Mouse (Mus musculus) cortical plate, adult 2 months (tissue): ENCODE measurements at regions not wholly inside any gene's neighbourhood (a gene's known extent, or its start where the extent isn't known, plus 50 kb on each side); places are given as distances from the start of the nearest gene placed in this dataset.

Experiments used
- H3K27ac ChIP-seq: fragments of 200-500 bp; 2 replicates; pipeline ENCODE4 v1.5.1; 2012; ENCODE audit warnings: low read length, control low read depth, inconsistent platforms; ENCODE audit not compliant: insufficient read depth
- H3K4me1 ChIP-seq: fragments of 200-500 bp; 2 replicates; pipeline ENCODE4 v1.6.1; 2011; ENCODE audit warnings: low read length; ENCODE audit not compliant: control insufficient read depth, insufficient read depth
- H3K4me3 ChIP-seq: fragments of 200-500 bp; 2 replicates; pipeline ENCODE4 v1.5.1; 2011; ENCODE audit warnings: mild to moderate bottlenecking, low read length, control low read depth; ENCODE audit not compliant: insufficient read depth
- CTCF ChIP-seq: fragments of 200-500 bp; IDR thresholded peaks from 2 replicates; pipeline ENCODE4 v1.5.1; 2011; ENCODE audit warnings: mild to moderate bottlenecking, control low read depth, low read length; ENCODE audit not compliant: insufficient read depth; ENCODE audit errors: extremely low read depth
- POLR2A ChIP-seq: fragments of 200-500 bp; IDR thresholded peaks from 2 replicates; pipeline ENCODE4 v1.6.1; 2011; ENCODE audit warnings: mild to moderate bottlenecking, low read length, control low read depth; ENCODE audit not compliant: insufficient read depth; ENCODE audit errors: extremely low read depth

- H3K27ac ChIP-seq = no peak overlapping the region
- no peak overlapping the region for H3K4me3 ChIP-seq
Observed at GRCm38 (mm10) chr12:105898580-105899293, 111.3 kb upstream of the Vrk1 start.

GRCm38 (mm10) chr12:105899294-105899909, 110.6 kb upstream of the Vrk1 start:
- H3K27ac ChIP-seq = no peak overlapping the region
- H3K4me1 ChIP-seq = no peaks in the 10 kb centered on the region
- TF ChIP-seq CTCF (no peak), POLR2A (no peak)
- no peak overlapping the region for H3K4me3 ChIP-seq

More at GRCm38 (mm10) chr12:105898580-105899293, 111.3 kb upstream of the Vrk1 start:
- no peak for TF ChIP-seq CTCF
- no peak for TF ChIP-seq POLR2A
- H3K4me1 ChIP-seq = no peaks in the 10 kb centered on the region

GRCm38 (mm10) chr12:105900479-105900878, 109.5 kb upstream of the Vrk1 start:
- Histone ChIP-seq H3K27ac (no peak overlapping the region), H3K4me3 (no peak overlapping the region), H3K4me1 (no peaks in the 10 kb centered on the region)
- TF ChIP-seq POLR2A = no peak
- TF ChIP-seq CTCF = no peak

GRCm38 (mm10) chr12:105903072-105903471, 107.0 kb upstream of the Vrk1 start:
- H3K27ac ChIP-seq = no peak overlapping the region
- H3K4me3 ChIP-seq = no peak overlapping the region
- H3K4me1 ChIP-seq = no peaks in the 10 kb centered on the region
- no peak for TF ChIP-seq CTCF
- TF ChIP-seq POLR2A = no peak

GRCm38 (mm10) chr12:105906584-105906983, 103.4 kb upstream of the Vrk1 start:
- TF ChIP-seq CTCF (no peak), POLR2A (no peak)
- Histone ChIP-seq H3K4me1 (no peaks in the 10 kb centered on the region; the same call in 1 of the 2 replicates), H3K27ac (no peak overlapping the region), H3K4me3 (no peak overlapping the region)

DNA sequence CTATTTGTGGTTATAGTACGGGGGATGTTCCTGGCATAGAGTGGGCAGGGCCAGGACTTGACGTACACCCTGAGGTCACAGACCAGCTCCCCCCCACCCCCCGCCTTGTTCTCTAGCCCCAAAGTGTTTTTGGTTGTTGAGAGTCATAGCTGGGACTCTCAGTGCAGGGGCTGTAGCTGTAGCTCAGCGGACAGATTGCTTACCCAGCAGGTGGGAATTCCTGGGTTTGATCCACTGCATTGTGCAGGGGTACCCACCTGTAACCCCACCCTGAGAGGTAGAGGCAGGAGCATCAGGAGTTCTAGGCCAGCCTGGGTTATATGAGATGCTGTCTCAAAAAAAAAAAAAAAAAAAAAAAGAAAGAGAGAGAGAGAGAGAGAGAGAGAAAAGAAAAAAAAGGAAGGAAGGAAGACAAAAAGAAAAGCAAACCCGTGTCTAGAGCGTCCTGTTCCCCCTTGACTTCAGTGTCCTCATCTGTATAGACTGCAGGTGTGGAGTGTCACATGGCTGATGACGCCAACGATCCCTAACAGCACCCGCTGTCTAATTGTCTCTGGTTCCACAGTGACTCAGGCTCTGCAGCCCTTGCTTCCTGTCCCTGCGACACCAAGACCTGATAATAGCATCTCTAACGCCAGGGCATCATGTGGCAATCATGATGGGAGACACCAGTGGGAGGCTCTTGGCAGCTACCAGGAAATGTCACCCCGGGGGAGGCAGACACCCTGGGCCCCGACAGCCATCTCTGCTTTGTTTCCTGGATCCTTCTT, 102.0 kb upstream of the Vrk1 start:
- no peak overlapping the region for H3K27ac ChIP-seq
- H3K4me1 ChIP-seq = no peaks in the 10 kb centered on the region; the same call in 1 of the 2 replicates
- TF ChIP-seq POLR2A (no peak), CTCF (no peak)
- no peak overlapping the region for H3K4me3 ChIP-seq

DNA sequence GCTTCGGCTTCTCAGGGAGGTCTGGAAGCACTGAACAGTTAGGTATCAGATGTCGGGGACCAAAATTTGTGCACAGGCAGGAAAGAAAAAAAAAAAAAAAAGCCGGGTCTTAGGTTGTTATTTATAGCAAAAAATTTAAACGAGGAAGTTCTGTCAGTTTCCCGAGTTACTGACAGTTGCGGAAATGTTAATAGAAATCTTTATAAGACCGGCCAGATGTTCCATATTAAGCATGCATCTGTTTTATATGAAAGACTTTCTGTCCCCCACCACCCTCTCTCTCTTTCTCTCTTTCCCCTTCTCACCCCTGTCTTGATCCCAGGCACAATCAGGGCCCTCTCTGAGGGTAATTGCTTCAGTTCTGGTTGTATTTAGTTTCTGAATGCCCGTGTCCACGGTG, 98.5 kb upstream of the Vrk1 start:
- H3K4me1 ChIP-seq = no peaks in the 10 kb centered on the region; the same call in 1 of the 2 replicates
- H3K27ac ChIP-seq = no peak overlapping the region
- TF ChIP-seq CTCF = no peak
- no peak for TF ChIP-seq POLR2A
- no peak overlapping the region for H3K4me3 ChIP-seq

GRCm38 (mm10) chr12:105917388-105917963, 92.6 kb upstream of the Vrk1 start:
- Histone ChIP-seq H3K27ac (no peak overlapping the region), H3K4me3 (no peak overlapping the region), H3K4me1 (peaks cover 2% of the 10 kb centered on the region)
- TF ChIP-seq CTCF (no peak), POLR2A (no peak)

DNA sequence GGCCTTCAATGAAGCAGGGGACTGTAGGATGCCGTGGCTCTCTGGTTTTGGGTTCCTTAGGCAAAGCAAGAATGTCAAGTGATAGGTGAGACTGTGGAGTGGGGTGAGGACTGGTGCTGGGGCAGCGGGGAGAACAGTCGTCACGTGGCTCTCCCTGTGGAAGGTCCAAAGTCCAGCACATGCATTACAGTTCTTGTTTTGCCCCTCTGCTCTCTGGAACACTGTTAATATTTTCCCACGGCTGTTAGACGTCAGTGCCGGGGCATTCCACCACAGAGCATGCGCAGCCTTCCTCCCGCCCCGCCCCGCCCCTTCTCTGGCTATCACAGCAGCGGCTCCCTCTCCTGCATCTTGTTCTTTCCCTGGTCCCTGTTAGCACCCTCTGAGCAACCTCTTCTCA, 91.3 kb upstream of the Vrk1 start:
- TF ChIP-seq CTCF = no peak
- TF ChIP-seq POLR2A = no peak

More for the DNA sequence above, 91.3 kb upstream of the Vrk1 start:
- Histone ChIP-seq H3K4me3 (no peak overlapping the region), H3K27ac (no peak overlapping the region), H3K4me1 (peaks cover 2% of the 10 kb centered on the region)
